Mouse (Mus musculus): ENCODE data around the gene Slc12a3. TPM values are rescaled to one million over a fixed set of nuclear protein-coding genes. Genes with fewer than 3 reads are reported as not detected.

Slc12a3 gene
- total and polyA plus RNA-seq, 3 experiments: not detected

GRCm38 (mm10) chr8:94317691-94318090, 11.3 kb upstream of the Slc12a3 start:
- Histone ChIP-seq H3K27me3 (ENCODE audit: control insufficient read depth in 1 of 2, insufficient read depth in 2 of 2, low read length in 2 of 2) (no peaks in the 10 kb centered on the region), H3K36me3 (ENCODE audit: control insufficient read depth in 1 of 2, insufficient read depth in 2 of 2, low read length in 2 of 2) (peaks cover 0 to 3% of the 10 kb centered on the region in 2 experiments; a peak in 2 of 4 replicates), H3K9ac (ENCODE audit: control insufficient read depth, low read depth, low read length, poor library complexity, severe bottlenecking) (no peak overlapping the region), H3K79me2 (ENCODE audit: control insufficient read depth, insufficient read depth, low read length, poor library complexity) (no peaks in the 10 kb centered on the region), H3K4me1 (ENCODE audit: control insufficient read depth in 1 of 2, insufficient read depth in 2 of 2, low read length in 2 of 2) (no peaks in the 10 kb centered on the region), H3K27ac (ENCODE audit: control insufficient read depth, low read depth, low read length) (no peak overlapping the region), H3K4me3 (ENCODE audit: control insufficient read depth in 1 of 2, insufficient read depth in 1 of 2, low read depth in 2 of 2, low read length in 2 of 2) (no peak overlapping the region), H3K9me3 (replicated peaks; ENCODE audit: insufficient read depth, low read length) (no peaks in the 10 kb centered on the region)
- TF ChIP-seq TAL1 (IDR thresholded peaks at IDR 0.05; ENCODE audit: low read length) (no peak), UBTF (IDR thresholded peaks at IDR 0.05; ENCODE audit: borderline replicate concordance, insufficient read depth, low read depth, low read length) (no peak), MAX (IDR thresholded peaks at IDR 0.05; ENCODE audit: low read length) (no peak), GABPA (IDR thresholded peaks at IDR 0.05; ENCODE audit: low read depth, low read length) (no peak), ELF1 (IDR thresholded peaks at IDR 0.05; ENCODE audit: low read depth, low read length) (no peak), MAZ (IDR thresholded peaks at IDR 0.05; ENCODE audit: low read depth, low read length) (no peak)
- no peak for DNase-seq (ENCODE audit: low read depth, low spot score)

- no peak for DNase-seq (ENCODE audit: low read depth, low spot score)
- no peak overlapping the region for H3K4me3 ChIP-seq (ENCODE audit: control insufficient read depth in 1 of 2, insufficient read depth in 1 of 2, low read depth in 2 of 2, low read length in 2 of 2)
- H3K36me3 ChIP-seq (ENCODE audit: control insufficient read depth in 1 of 2, insufficient read depth in 2 of 2, low read length in 2 of 2): no peaks in the 10 kb centered on the region; a peak in 1 of 4 replicates
- H3K27ac ChIP-seq (ENCODE audit: control insufficient read depth, low read depth, low read length): no peak overlapping the region
- H3K9me3 ChIP-seq (replicated peaks; ENCODE audit: insufficient read depth, low read length): no peaks in the 10 kb centered on the region
- no peak overlapping the region for H3K9ac ChIP-seq (ENCODE audit: control insufficient read depth, low read depth, low read length, poor library complexity, severe bottlenecking)
- H3K27me3 ChIP-seq (ENCODE audit: control insufficient read depth in 1 of 2, insufficient read depth in 2 of 2, low read length in 2 of 2): no peaks in the 10 kb centered on the region
- TF ChIP-seq USF1 (IDR thresholded peaks at IDR 0.05; ENCODE audit: low read depth, low read length) (no peak), MAX (IDR thresholded peaks at IDR 0.05; ENCODE audit: low read length) (no peak), ZKSCAN1 (IDR thresholded peaks at IDR 0.05; ENCODE audit: low read depth, low read length) (no peak), CHD2 (IDR thresholded peaks at IDR 0.05; ENCODE audit: low read length) (no peak)
- H3K4me1 ChIP-seq (ENCODE audit: control insufficient read depth in 1 of 2, insufficient read depth in 2 of 2, low read length in 2 of 2): no peaks in the 10 kb centered on the region
- no peaks in the 10 kb centered on the region for H3K79me2 ChIP-seq (ENCODE audit: control insufficient read depth, insufficient read depth, low read length, poor library complexity)
Observed at GRCm38 (mm10) chr8:94320036-94320435, 9.0 kb upstream of the Slc12a3 start.

- DNase-seq (ENCODE audit: low read depth, low spot score): no peak
- H3K79me2 ChIP-seq (ENCODE audit: control insufficient read depth, insufficient read depth, low read length, poor library complexity): no peaks in the 10 kb centered on the region
- no peak overlapping the region for H3K9ac ChIP-seq (ENCODE audit: control insufficient read depth, low read depth, low read length, poor library complexity, severe bottlenecking)
- no peak overlapping the region for H3K27ac ChIP-seq (ENCODE audit: control insufficient read depth, low read depth, low read length)
- no peak overlapping the region for H3K4me3 ChIP-seq (ENCODE audit: control insufficient read depth in 1 of 2, insufficient read depth in 1 of 2, low read depth in 2 of 2, low read length in 2 of 2)
- no peaks in the 10 kb centered on the region for H3K36me3 ChIP-seq (ENCODE audit: control insufficient read depth in 1 of 2, insufficient read depth in 2 of 2, low read length in 2 of 2)
- TF ChIP-seq POLR2AphosphoS5 (IDR thresholded peaks at IDR 0.05; ENCODE audit: borderline replicate concordance, low read depth, low read length) (no peak), MYB (IDR thresholded peaks at IDR 0.05; ENCODE audit: low read depth, low read length) (no peak)
- H3K4me1 ChIP-seq (ENCODE audit: control insufficient read depth in 1 of 2, insufficient read depth in 2 of 2, low read length in 2 of 2): no peaks in the 10 kb centered on the region
- H3K9me3 ChIP-seq (replicated peaks; ENCODE audit: insufficient read depth, low read length): no peaks in the 10 kb centered on the region
- H3K27me3 ChIP-seq (ENCODE audit: control insufficient read depth in 1 of 2, insufficient read depth in 2 of 2, low read length in 2 of 2): no peaks in the 10 kb centered on the region; a peak in 1 of 4 replicates
Observed at GRCm38 (mm10) chr8:94322083-94322482, 6.9 kb upstream of the Slc12a3 start.
